Mouse (Mus musculus) CH12.LX (cell line): ENCODE results near the gene Tnxb.
"Not testable (repeated sequence)": the region's sequence is repeated elsewhere in the genome, so short reads cannot be mapped to it uniquely, and the experiment has no call there.

Source experiments
- CHD2 ChIP-seq: IDR thresholded peaks from 2 replicates; pipeline ENCODE4 v1.6.1; 2011; ENCODE audit warnings: low read length, improper control_type of control experiment
- CTCF ChIP-seq, 2 experiments: IDR thresholded peaks in 1 of 2; conservative IDR thresholded peaks in 1 of 2; 2 replicates each; pipeline ENCODE4 v1.5.1; 2011 to 2012; ENCODE audit warnings: low read depth in 2 of 2, low read length in 2 of 2, improper control_type of control experiment in 1 of 2, inconsistent platforms in 1 of 2, mild to moderate bottlenecking in 1 of 2, moderate library complexity in 1 of 2
- E2F4 ChIP-seq: IDR thresholded peaks from 2 replicates; pipeline ENCODE4 v1.6.1; 2011; ENCODE audit warnings: low read depth, low read length, improper control_type of control experiment; ENCODE audit not compliant: insufficient replicate concordance
- MAZ ChIP-seq: IDR thresholded peaks from 2 replicates; pipeline ENCODE4 v1.6.1; 2012; ENCODE audit warnings: low read depth, mild to moderate bottlenecking, inconsistent platforms, low read length, improper control_type of control experiment, moderate library complexity
- MEF2A ChIP-seq: IDR thresholded peaks from 2 replicates; pipeline ENCODE4 v1.6.1; 2014; ENCODE audit warnings: low read depth, mild to moderate bottlenecking, inconsistent platforms, low read length, improper control_type of control experiment, borderline replicate concordance
- MYC ChIP-seq: IDR thresholded peaks from 2 replicates; pipeline ENCODE4 v1.6.1; 2011; ENCODE audit warnings: low read depth, mild to moderate bottlenecking, improper control_type of control experiment, low read length
- PAX5 ChIP-seq: IDR thresholded peaks from 2 replicates; pipeline ENCODE4 v1.6.1; 2012; ENCODE audit warnings: low read length, inconsistent platforms, mixed read lengths
- POLR2A ChIP-seq: IDR thresholded peaks from 2 replicates; pipeline ENCODE4 v1.6.1; 2011; ENCODE audit warnings: low read depth, mild to moderate bottlenecking, improper control_type of control experiment, low read length
- RCOR1 ChIP-seq: conservative IDR thresholded peaks from 2 replicates; pipeline ENCODE4 v1.6.1; 2012; ENCODE audit warnings: low read depth, mild to moderate bottlenecking, inconsistent platforms, low read length, improper control_type of control experiment
- SIN3A ChIP-seq: IDR thresholded peaks from 2 replicates; pipeline ENCODE4 v1.6.1; 2012; ENCODE audit warnings: low read length, improper control_type of control experiment, inconsistent platforms

DNA sequence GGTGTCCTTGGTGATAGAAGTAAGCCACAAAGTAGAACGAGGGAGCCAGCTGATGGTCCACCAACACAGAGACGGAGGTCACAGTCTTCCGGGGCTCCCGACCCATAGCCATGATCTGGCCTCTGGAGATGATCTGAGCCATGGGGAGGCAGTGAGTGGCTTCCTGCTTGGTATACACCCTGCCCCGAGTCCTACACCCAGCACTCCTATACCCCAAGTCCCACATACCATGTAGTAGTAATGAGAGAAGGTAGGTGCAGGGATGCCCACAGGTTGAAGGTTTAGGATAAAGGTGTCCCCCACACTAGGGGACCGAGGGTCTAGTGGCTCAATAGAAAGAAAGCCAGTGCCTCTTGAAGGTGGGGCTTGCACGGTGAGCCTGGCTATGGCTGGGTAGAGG, 69.4 kb downstream of the Tnxb start:
- TF ChIP-seq CTCF (conservative IDR thresholded peaks at IDR 0.05 in 1 of 2, IDR thresholded peaks at IDR 0.05 in 1 of 2; ENCODE audit: low read depth in 2 of 2, low read length in 2 of 2); PAX5; POLR2A; CHD2; RCOR1; E2F4; SIN3A; MEF2A; MYC; MAZ: not testable (repeated sequence)
